Mouse (Mus musculus) adrenal gland, postnatal 36 days (tissue): ENCODE measurements around the gene Hist1h2bl. TPM values are rescaled to one million over a fixed set of nuclear protein-coding genes. Genes with fewer than 3 reads are reported as not detected.

ENCODE experiments used
- microRNA-seq: library from miRNA; unstranded; fragments of <30 nt; microRNA quantifications from one replicate; pipeline ENCODE4 v1.2.0, GENCODE M21; 2021
- total RNA-seq, 2 experiments: library from RNA; stranded (reverse); gene quantifications; 2 replicates each; pipeline ENCODE4 v1.2.3; 2021

The Hist1h2bl gene
- total RNA-seq, 2 experiments from 2014 or later, result 60.4 to 64.6 TPM

Small RNAs within 50 kb of the gene (microRNA-seq; reads per million reads assigned to microRNA genes)
- gene Gm44357, result not detected
- gene Gm44367, result not detected
- gene Gm44454, result not detected

Other genes starting within 250 kb of the Hist1h2bl start
- 1 to 10 TPM in 1 of 2 experiments, under 1 TPM in 1; 0.96 to 1.4 TPM for gene Nkapl, start 247.6 kb downstream of the Hist1h2bl start, total RNA-seq
- gene Zkscan4, start 237.2 kb downstream of the Hist1h2bl start, total RNA-seq, result 1 to 10 TPM; 2.1 to 2.6 TPM
- not detected for gene Gm10065, start 236.7 kb downstream of the Hist1h2bl start, total RNA-seq
- 10 to 100 TPM; 11.0 to 12.8 TPM for gene AK157302, start 220.9 kb downstream of the Hist1h2bl start, total RNA-seq
- 10 to 100 TPM; 89.0 to 99.3 TPM for gene Gm11273, start 214.7 kb downstream of the Hist1h2bl start, total RNA-seq
- 10 to 100 TPM; 16.9 to 19.2 TPM for gene Zkscan8, start 185.0 kb downstream of the Hist1h2bl start, total RNA-seq
- not detected for gene Olfr1366, start 173.3 kb downstream of the Hist1h2bl start, total RNA-seq
- gene Olfr1535, start 156.2 kb downstream of the Hist1h2bl start, total RNA-seq, result not detected
- gene Olfr1364, start 134.4 kb downstream of the Hist1h2bl start, total RNA-seq, result not detected
- not detected for gene Olfr1362, start 102.1 kb downstream of the Hist1h2bl start, total RNA-seq
- not detected for gene Olfr11, start 73.6 kb downstream of the Hist1h2bl start, total RNA-seq
- not detected for gene Olfr1361, start 52.8 kb downstream of the Hist1h2bl start, total RNA-seq
- not detected for gene Olfr1360, start 38.7 kb downstream of the Hist1h2bl start, total RNA-seq
- gene Olfr1359, start 18.0 kb downstream of the Hist1h2bl start, total RNA-seq, result not detected
- gene Hist1h2ai, start 279 bp upstream of the Hist1h2bl start, total RNA-seq, result 10 to 100 TPM in 1 of 2 experiments, 1 to 10 TPM in 1; 7.6 to 50.2 TPM
- gene Hist1h3h, start 1.5 kb upstream of the Hist1h2bl start, total RNA-seq, result 10 to 100 TPM; 68.3 to 81.7 TPM
- 10 to 100 TPM; 17.4 to 18.8 TPM for gene Hist1h2bm, start 5.9 kb upstream of the Hist1h2bl start, total RNA-seq
- 10 to 100 TPM; 11.8 to 14.2 TPM for gene Hist1h4j, start 18.9 kb upstream of the Hist1h2bl start, total RNA-seq
- gene Hist1h4k, start 34.4 kb upstream of the Hist1h2bl start, total RNA-seq, result 100 to 1,000 TPM; 172 to 183 TPM
- gene Hist1h2ak, start 37.7 kb upstream of the Hist1h2bl start, total RNA-seq, result 10 to 100 TPM; 18.0 to 19.9 TPM
- gene Hist1h2bn, start 38.0 kb upstream of the Hist1h2bl start, total RNA-seq, result 10 to 100 TPM; 36.1 to 38.9 TPM
- gene Hist1h1b, start 64.5 kb upstream of the Hist1h2bl start, total RNA-seq, result 10 to 100 TPM; 26.2 to 28.0 TPM
- gene Hist1h3i, start 67.2 kb upstream of the Hist1h2bl start, total RNA-seq, result 10 to 100 TPM; 61.4 to 73.9 TPM
- 1 to 10 TPM; 7.5 to 9.1 TPM for gene Hist1h2an, start 71.1 kb upstream of the Hist1h2bl start, total RNA-seq
- 10 to 100 TPM; 21.9 to 22.1 TPM for gene Hist1h2bp, start 71.3 kb upstream of the Hist1h2bl start, total RNA-seq
- gene Hist1h2bq, start 94.1 kb upstream of the Hist1h2bl start, total RNA-seq, result 10 to 100 TPM; 74.0 to 76.3 TPM
- 10 to 100 TPM; 24.0 to 56.4 TPM for gene Hist1h2ao, start 94.3 kb upstream of the Hist1h2bl start, total RNA-seq
- 100 to 1,000 TPM; 215 to 270 TPM for gene Hist1h4m, start 95.6 kb upstream of the Hist1h2bl start, total RNA-seq
- gene Hist1h4n, start 116.1 kb upstream of the Hist1h2bl start, total RNA-seq, result 100 to 1,000 TPM in 1 of 2 experiments, 10 to 100 TPM in 1; 56.0 to 125 TPM
- gene Hist1h2ap, start 117.4 kb upstream of the Hist1h2bl start, total RNA-seq, result 10 to 100 TPM; 48.2 to 72.9 TPM
- 10 to 100 TPM; 72.5 to 76.9 TPM for gene Hist1h2br, start 117.6 kb upstream of the Hist1h2bl start, total RNA-seq
- gene Zfp184, start 229.0 kb upstream of the Hist1h2bl start, total RNA-seq, result 1 to 10 TPM; 1.5 to 1.6 TPM